Mouse (Mus musculus) bone marrow macrophage, adult 2 months (primary cell): ENCODE results near the gene Clec4f.

Experiments used
- CTCF ChIP-seq: IDR thresholded peaks from 2 replicates; pipeline ENCODE4 v1.5.1; 2012; ENCODE audit warnings: low read depth, mild to moderate bottlenecking, low read length, moderate library complexity
- POLR2A ChIP-seq: IDR thresholded peaks from 2 replicates; pipeline ENCODE4 v1.6.1; 2012; ENCODE audit warnings: mild to moderate bottlenecking, low read depth, low read length, borderline replicate concordance

GRCm38 (mm10) chr6:83660821-83661220 lies 4.8 kb upstream of the Clec4f start:
- TF ChIP-seq CTCF (no peak), POLR2A (no peak)
